Mouse (Mus musculus) hindbrain, embryonic 16.5 days (tissue): Measurements from ENCODE around the gene Pakap. TPM values are rescaled to one million over a fixed set of nuclear protein-coding genes. Genes with fewer than 3 reads are reported as not detected.
A peak's percentile ranks its signal among the peaks of the same experiment; 100 is the strongest.

ENCODE experiments used
- ATAC-seq: fragments of 200-750 bp; cut with Nextera tagmentation; 2 replicates; pipeline ENCODE4 v1.8.0; 2017; ENCODE audit warnings: moderate TSS enrichment, moderate library complexity
- H3K27ac ChIP-seq: fragments of 300-500 bp; sonication (generic); 2 replicates; pipeline ENCODE4 v1.5.1; 2014; ENCODE audit warnings: low read depth, mild to moderate bottlenecking, control low read depth, low read length, moderate library complexity
- H3K27me3 ChIP-seq: fragments of 300-500 bp; sonication (generic); replicated peaks from 2 replicates; pipeline ENCODE4 v1.6.1; 2014; ENCODE audit warnings: low read length; ENCODE audit not compliant: control insufficient read depth, insufficient read depth
- H3K36me3 ChIP-seq: fragments of 300-500 bp; sonication (generic); 2 replicates; pipeline ENCODE4 v1.6.1; 2014; ENCODE audit warnings: mild to moderate bottlenecking, low read length, moderate library complexity, mixed read lengths; ENCODE audit not compliant: control insufficient read depth, insufficient read depth
- H3K4me1 ChIP-seq: fragments of 300-500 bp; sonication (generic); 2 replicates; pipeline ENCODE4 v1.6.1; 2014; ENCODE audit warnings: low read depth, low read length; ENCODE audit not compliant: control insufficient read depth, insufficient read depth
- H3K4me2 ChIP-seq: fragments of 300-500 bp; sonication (generic); 2 replicates; pipeline ENCODE4 v1.6.1; 2014; ENCODE audit warnings: mild to moderate bottlenecking, low read length, control low read depth, moderate library complexity
- H3K4me3 ChIP-seq: fragments of 300-500 bp; sonication (generic); 2 replicates; pipeline ENCODE4 v1.5.1; 2014; ENCODE audit warnings: mild to moderate bottlenecking, low read length, control low read depth, moderate library complexity
- H3K9ac ChIP-seq: fragments of 300-500 bp; sonication (generic); 2 replicates; pipeline ENCODE4 v1.6.1; 2014; ENCODE audit warnings: low read depth, mild to moderate bottlenecking, control low read depth, low read length, moderate library complexity
- H3K9me3 ChIP-seq: fragments of 300-500 bp; sonication (generic); 2 replicates; pipeline ENCODE4 v1.6.1; 2014; ENCODE audit warnings: mild to moderate bottlenecking, low read length, moderate library complexity; ENCODE audit not compliant: control insufficient read depth
- WGBS: fragments of 180-500 bp; shearing (Covaris S2); extraction: QIAGEN DNeasy Blood & Tissue Kit; methylation state at CpG from one replicate; pipeline ENCODE4 v1.1.7; 2014; 5-methylcytosine and 5-hydroxymethylcytosine counted together
- polyA plus RNA-seq: library from polyadenylated mRNA; unstranded; fragments of >200 nt; fragmentation: Nextera tagmentation; extraction: Ambion mirVana; gene quantifications from 2 replicates; pipeline ENCODE4 v1.2.1, GENCODE M21; 2015

Pakap gene
- polyA plus RNA-seq, 1 experiment from 2014 or later, result 14.0 TPM

DNA sequence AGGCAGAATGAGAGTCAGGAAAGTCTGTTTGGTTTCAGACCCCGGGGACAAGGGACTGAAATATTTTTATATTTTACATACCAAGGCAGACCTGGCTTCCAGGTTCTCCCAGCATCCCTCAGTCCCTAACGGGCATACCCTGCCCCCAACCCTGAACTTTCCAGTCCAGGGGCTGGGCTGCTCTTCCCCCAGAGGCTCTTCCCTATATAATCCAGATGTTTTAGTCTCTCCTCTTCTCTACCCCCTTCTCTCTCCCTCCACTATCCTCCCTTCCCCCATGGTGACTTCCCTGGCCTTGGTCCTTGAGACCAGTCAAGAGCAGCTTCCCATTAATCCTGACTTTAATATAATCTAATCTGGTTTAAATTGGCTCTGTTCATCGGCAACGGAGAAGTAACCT lies 212.4 kb downstream of the Pakap start:
- Histone ChIP-seq H3K9me3 (no peaks in the 10 kb centered on the region), H3K4me1 (peaks cover 14% of the 10 kb centered on the region), H3K27me3 (no peaks in the 10 kb centered on the region), H3K27ac (no peak overlapping the region), H3K4me2 (no peak overlapping the region), H3K9ac (no peak overlapping the region), H3K36me3 (no peaks in the 10 kb centered on the region), H3K4me3 (no peak overlapping the region)
- ATAC-seq, result no peak
- WGBS, result 32% methylated on average over 4 of the region's 4 CpGs

GRCm38 (mm10) chr4:57780833-57781641 lies 213.1 kb downstream of the Pakap start:
- Histone ChIP-seq H3K9me3 (no peaks in the 10 kb centered on the region), H3K27ac (peak overlapping the region; percentile 2; the same call in 1 of the 2 replicates), H3K36me3 (no peaks in the 10 kb centered on the region), H3K9ac (no peak overlapping the region), H3K4me2 (peak overlapping the region; percentile 18; the same call in 1 of the 2 replicates), H3K4me1 (peaks cover 14% of the 10 kb centered on the region), H3K27me3 (no peaks in the 10 kb centered on the region), H3K4me3 (no peak overlapping the region)
- WGBS, result 5% methylated on average over 20 of the region's 20 CpGs
- ATAC-seq, result 0 out of 2 replicates have a peak, but pooled peaks have one; percentile 3

- peak overlapping the region; percentile 54 for H3K4me3 ChIP-seq
- no peaks in the 10 kb centered on the region for H3K9me3 ChIP-seq
- peak overlapping the region; percentile 89 for H3K4me2 ChIP-seq
- peaks cover 14% of the 10 kb centered on the region for H3K4me1 ChIP-seq
- peak overlapping the region; percentile 68 for H3K9ac ChIP-seq
- 1% methylated on average over 26 of the region's 26 CpGs for WGBS
- 0 out of 2 replicates have a peak overlapping the region, but pooled peaks have one; percentile 13 for H3K27ac ChIP-seq
- no peaks in the 10 kb centered on the region for H3K36me3 ChIP-seq
- ATAC-seq, result peak; percentile 90
- H3K27me3 ChIP-seq, result no peaks in the 10 kb centered on the region
Observed at GRCm38 (mm10) chr4:57781994-57782393, 214.0 kb downstream of the Pakap start.

DNA sequence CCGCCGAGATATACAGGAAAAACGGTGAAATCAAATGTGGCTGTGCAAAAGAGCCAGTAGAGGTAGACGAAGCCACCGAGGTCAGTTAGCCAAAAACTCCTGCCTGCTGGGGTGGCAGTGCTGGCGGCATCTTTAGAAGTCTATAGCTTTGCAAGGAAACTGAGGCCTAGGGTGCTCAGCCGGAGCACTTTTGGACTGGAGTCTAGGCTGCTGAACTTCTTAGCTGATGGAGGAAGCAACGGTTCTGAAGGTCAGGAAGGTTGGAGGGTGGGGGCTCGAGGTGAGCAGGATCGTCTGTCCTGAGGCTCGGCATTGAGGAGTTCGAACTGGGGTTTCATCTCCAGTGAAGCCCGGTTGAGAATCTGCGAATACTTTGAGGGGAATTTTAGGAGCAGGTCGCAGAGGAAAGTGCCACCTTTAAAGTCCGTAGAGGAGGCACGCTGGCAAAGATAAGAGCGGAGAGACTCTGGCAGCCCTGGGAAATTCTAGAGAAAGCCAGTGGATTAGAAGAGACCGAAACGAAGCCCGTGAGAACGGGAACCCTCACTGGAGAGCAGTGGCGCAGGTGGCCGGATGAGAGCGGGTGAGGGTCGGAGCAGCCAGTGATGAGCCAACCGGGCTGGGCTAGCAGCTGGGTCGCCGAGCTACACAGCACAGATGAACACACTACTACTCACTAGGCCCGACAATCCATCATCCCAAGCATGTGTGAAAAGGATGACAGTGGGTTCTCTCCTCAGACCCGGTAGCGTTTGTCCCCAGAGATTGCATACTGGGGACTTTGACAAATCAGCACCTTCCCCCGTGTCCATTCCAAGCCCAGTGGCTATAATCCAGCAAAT lies 214.8 kb downstream of the Pakap start:
- Histone ChIP-seq H3K27me3 (no peaks in the 10 kb centered on the region), H3K4me1 (peaks cover 14% of the 10 kb centered on the region), H3K27ac (no peak overlapping the region), H3K9ac (peak overlapping the region; percentile 68), H3K9me3 (no peaks in the 10 kb centered on the region), H3K4me2 (peak overlapping the region; percentile 89), H3K4me3 (peak overlapping the region; percentile 54), H3K36me3 (no peaks in the 10 kb centered on the region)
- peak; percentile 58 for ATAC-seq
- 4% methylated on average over 33 of the region's 33 CpGs for WGBS

DNA sequence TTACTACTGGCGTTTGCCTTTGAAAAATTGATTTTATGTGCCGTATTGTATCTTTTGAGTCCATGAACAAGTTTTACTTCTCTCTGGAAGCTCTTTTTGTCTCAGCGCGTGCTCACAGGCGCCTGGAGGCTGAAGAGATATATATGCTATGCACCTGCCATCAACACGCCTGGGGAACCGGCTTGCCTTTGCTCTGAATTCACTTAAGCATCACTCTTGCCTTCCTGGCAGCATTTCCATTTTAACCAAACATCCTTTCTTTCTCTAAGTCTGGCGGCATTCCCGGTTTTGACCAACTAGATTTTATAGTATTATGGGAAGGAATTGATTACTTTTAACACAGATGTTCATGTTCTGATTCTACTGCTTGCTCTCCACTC lies 215.4 kb downstream of the Pakap start:
- H3K9ac ChIP-seq, result peak overlapping the region; percentile 68
- ATAC-seq, result no peak
- H3K4me3 ChIP-seq, result peak overlapping the region; percentile 54
- H3K4me1 ChIP-seq, result peaks cover 14% of the 10 kb centered on the region
- no peak overlapping the region for H3K27ac ChIP-seq
- no peaks in the 10 kb centered on the region for H3K36me3 ChIP-seq
- H3K9me3 ChIP-seq, result no peaks in the 10 kb centered on the region
- H3K4me2 ChIP-seq, result peak overlapping the region; percentile 89
- WGBS, result 26% methylated on average over 9 of the region's 9 CpGs
- no peaks in the 10 kb centered on the region for H3K27me3 ChIP-seq

DNA sequence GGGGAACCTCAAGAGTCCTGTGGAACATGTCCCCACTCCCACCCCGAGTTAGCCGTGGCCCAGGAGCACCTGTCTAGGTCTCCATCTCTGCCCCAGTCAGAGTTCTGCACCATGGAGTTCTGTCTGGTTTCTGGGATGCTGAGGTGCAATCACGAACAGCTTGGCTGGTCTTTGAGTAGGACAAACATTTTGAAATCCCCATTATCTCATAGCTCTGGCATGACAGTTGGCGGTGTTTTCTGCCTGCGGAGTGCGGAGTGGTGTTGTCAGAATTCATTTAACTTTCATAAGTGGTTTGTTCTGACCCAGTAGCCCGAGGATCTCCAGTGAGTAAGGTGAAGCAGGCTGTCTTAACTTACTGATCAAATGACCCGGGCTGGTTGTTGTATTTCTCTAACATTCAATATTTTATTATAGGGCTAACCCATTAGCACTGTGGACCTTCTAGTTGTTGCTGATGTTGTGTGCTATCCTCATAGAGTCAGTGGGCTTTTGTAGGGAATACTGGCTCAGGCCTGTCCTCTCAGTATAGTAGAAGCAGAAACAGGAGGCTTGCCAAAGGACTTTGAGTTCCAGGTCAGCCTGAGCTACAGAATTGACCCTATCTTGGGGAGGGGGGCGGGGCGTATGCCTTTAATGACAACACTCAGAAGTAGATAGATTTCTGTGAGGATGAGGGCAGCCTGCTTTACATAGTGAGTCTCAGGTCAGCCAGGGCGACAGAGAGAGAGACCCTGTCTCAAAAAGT lies 216.0 kb downstream of the Pakap start:
- Histone ChIP-seq H3K36me3 (no peaks in the 10 kb centered on the region), H3K4me1 (peaks cover 14% of the 10 kb centered on the region), H3K9me3 (no peaks in the 10 kb centered on the region), H3K27me3 (no peaks in the 10 kb centered on the region), H3K4me3 (no peak overlapping the region), H3K9ac (no peak overlapping the region), H3K27ac (no peak overlapping the region), H3K4me2 (peak overlapping the region; percentile 89; the same call in 1 of the 2 replicates)
- 67% methylated on average over 11 of the region's 11 CpGs for WGBS
- ATAC-seq, result no peak

DNA sequence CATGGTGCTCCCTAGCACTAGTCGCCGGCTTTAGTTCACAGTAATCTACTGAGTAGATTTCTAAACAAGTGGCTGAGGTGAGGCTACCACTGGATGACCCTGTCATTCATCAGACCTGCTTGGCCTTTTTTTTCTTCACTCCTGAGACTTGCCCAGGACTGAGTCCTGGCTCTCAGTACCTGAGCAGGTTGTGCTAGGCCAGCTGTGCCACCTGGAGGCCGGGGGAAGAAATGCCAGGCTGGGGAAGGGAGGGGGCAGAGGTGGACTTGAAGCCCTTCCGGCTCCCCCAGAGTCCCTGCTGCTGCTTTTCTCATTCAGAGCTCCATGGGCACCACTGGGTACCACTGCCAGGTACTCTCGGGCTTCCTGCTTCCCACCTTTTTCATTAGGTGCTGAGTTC lies 220.7 kb downstream of the Pakap start:
- H3K9ac ChIP-seq, result no peak overlapping the region
- no peak overlapping the region for H3K27ac ChIP-seq
- peak; percentile 25; the same call in 1 of the 2 replicates for ATAC-seq
- no peak overlapping the region for H3K4me2 ChIP-seq
- no peaks in the 10 kb centered on the region for H3K27me3 ChIP-seq
- H3K4me1 ChIP-seq, result peaks cover 2% of the 10 kb centered on the region; the same call in 1 of the 2 replicates
- H3K36me3 ChIP-seq, result no peaks in the 10 kb centered on the region
- H3K9me3 ChIP-seq, result no peaks in the 10 kb centered on the region
- H3K4me3 ChIP-seq, result no peak overlapping the region
- WGBS, result 63% methylated on average over 5 of the region's 5 CpGs

GRCm38 (mm10) chr4:57789118-57789517 lies 221.1 kb downstream of the Pakap start:
- no peaks in the 10 kb centered on the region for H3K27me3 ChIP-seq
- no peak overlapping the region for H3K4me2 ChIP-seq
- no peaks in the 10 kb centered on the region for H3K9me3 ChIP-seq
- H3K9ac ChIP-seq, result no peak overlapping the region
- no peaks in the 10 kb centered on the region for H3K4me1 ChIP-seq
- H3K4me3 ChIP-seq, result no peak overlapping the region
- H3K36me3 ChIP-seq, result no peaks in the 10 kb centered on the region
- no peak overlapping the region for H3K27ac ChIP-seq
- no peak for ATAC-seq
